Mouse (Mus musculus): ENCODE results near the gene Znrf3. TPM values are rescaled to one million over a fixed set of nuclear protein-coding genes. Genes with fewer than 3 reads are reported as not detected.

The Znrf3 gene
- polyA plus RNA-seq, 1 experiment = 13.0 TPM

DNA sequence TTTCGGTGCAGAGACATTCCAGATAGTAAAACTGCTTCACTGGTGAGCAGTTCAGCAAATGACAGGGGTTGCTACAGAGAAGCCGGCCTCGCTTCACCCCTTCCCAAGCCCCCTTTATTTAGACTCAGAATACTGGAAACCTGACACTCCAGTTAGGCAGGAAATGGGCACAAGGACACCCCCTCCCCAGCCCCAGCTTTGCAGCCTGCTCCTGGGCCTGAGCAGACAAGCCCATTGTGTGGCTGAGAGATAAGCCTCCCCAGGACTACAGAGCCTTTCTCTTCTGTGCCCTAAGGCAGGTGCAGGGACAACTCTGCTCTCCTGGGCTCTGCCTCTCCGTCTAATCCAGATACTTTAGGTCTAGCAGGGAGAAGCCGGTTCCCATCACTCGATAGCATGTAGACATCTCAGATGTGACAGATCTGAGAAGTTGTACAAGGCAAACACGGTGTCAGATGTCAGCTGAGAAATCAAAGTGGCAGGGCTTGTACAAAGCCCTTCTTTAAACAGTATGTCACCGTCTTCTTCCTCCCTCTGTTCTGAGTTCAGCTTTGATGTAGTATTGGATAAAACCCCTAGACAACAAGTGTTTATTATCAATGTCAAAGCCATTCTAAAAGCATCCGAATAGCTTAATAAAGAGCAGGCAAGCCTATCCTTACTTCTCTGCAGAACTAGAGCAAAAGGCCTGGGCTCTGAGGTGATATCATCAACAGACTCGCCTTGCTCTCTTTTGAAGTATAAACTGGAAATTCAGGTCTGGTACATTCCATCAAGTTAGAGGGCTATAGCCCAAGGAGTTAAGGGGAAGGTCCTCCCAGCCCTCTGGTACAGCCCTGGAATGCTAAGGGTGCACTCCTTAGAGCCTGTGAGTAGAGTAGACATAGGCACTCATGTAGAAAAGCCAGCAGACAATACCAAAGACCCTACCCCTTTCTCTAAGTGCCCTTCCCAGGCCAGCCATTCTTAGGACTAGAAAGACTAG, 204.6 kb downstream of the Znrf3 start:
- Histone ChIP-seq H3K27me3 (ENCODE audit: control insufficient read depth, insufficient read depth, low read length) (no peaks in the 10 kb centered on the region), H3K36me3 (ENCODE audit: control insufficient read depth, insufficient read depth, low read length) (no peaks in the 10 kb centered on the region), H3K4me1 (ENCODE audit: control insufficient read depth, insufficient read depth, low read length) (no peaks in the 10 kb centered on the region; the same call in none of the 2 replicates), H3K4me3 (ENCODE audit: control insufficient read depth, low read depth, low read length) (no peak overlapping the region), H3K27ac (ENCODE audit: control insufficient read depth, insufficient read depth, low read depth, low read length) (no peak overlapping the region)
- TF ChIP-seq CTCF (IDR thresholded peaks at IDR 0.05; ENCODE audit: control insufficient read depth, insufficient read depth, insufficient replicate concordance, low read depth, low read length) = no peak
- TF ChIP-seq POLR2A (IDR thresholded peaks at IDR 0.05; ENCODE audit: control insufficient read depth, low read depth, low read length) = no peak

Other genes with a start within 250 kb of the Znrf3 start
- gene Kremen1, start 183.3 kb downstream of the Znrf3 start, polyA plus RNA-seq (2012; rRNA removed) = 13.5 and 15.4 TPM in 2 replicates
- 9.0 and 9.2 TPM in 2 replicates for gene Xbp1, start 75.8 kb upstream of the Znrf3 start, polyA plus RNA-seq (2012; rRNA removed)
- gene Ccdc117, start 97.3 kb upstream of the Znrf3 start, polyA plus RNA-seq (2012; rRNA removed) = 25.2 and 37.6 TPM in 2 replicates
- gene Ankrd36, start 124.8 kb upstream of the Znrf3 start, polyA plus RNA-seq (2012; rRNA removed) = 250 and 260 TPM in 2 replicates